Mouse (Mus musculus) heart, adult 2 months (tissue): ENCODE measurements around the gene Cops7a.

Experiments
- CTCF ChIP-seq: fragments of 200-600 bp; IDR thresholded peaks from 2 replicates; pipeline ENCODE4 v1.8.1; 2022; ENCODE audit warnings: antibody characterized with exemption, mild to moderate bottlenecking, moderate library complexity
- EP300 ChIP-seq: fragments of 200-500 bp; IDR thresholded peaks from 2 replicates; pipeline ENCODE4 v1.6.1; 2011; ENCODE audit warnings: low read depth, low read length, control low read depth; ENCODE audit not compliant: insufficient read depth
- POLR2A ChIP-seq: fragments of 200-500 bp; IDR thresholded peaks from 2 replicates; pipeline ENCODE4 v1.6.1; 2011; ENCODE audit warnings: mild to moderate bottlenecking, low read depth, low read length, control low read depth; ENCODE audit not compliant: insufficient read depth

DNA sequence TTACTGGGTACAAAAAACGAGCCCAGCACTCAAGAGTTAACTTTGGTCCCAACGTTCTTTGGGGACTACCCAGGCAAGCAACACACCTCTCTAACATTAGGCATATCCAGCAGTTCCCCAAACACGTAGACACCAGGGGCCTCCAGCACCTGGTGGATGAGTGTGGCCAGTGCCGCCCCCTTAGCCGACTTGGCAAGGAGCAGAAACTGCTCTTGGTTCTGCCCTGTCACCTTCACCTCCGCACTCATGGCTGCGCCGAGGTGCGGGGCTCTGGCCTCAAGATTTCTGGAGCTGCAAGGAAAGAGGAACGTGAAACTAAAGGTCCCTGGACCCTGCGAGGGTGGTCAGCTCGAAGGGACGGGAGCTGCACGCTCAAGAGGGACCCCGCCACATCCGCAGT is 700 bp downstream of the Cops7a start:
- TF ChIP-seq CTCF (no peak), POLR2A (no peak), EP300 (no peak)
